Mouse (Mus musculus) thymus, postnatal 4 days (tissue): ENCODE measurements around the gene Inpp4b.
A peak's percentile ranks its signal among the peaks of the same experiment; 100 is the strongest.

Source experiments
- DNase-seq: peaks from one replicate; pipeline ENCODE4 v3.0.0; 2021

Gene Inpp4b

DNA sequence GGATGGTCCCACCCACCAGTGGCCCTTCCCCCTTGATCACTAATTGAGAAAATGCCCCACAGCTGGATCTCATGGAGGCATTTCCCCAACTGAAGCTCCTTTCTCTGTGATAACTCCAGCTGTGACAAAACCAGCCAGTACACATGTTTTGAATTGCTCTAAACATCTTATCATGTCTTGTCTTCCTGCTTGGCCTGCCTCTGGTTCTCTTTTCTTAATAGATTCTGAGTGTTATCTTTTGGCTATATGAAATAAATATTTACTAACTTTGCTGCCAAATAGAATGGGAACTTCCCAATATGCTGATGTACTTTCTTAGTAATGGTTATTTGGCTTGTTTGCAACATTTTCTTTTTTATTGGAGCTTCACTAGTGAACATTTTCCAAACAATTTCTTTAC lies 389.0 kb downstream of the Inpp4b start:
- no peak for DNase-seq

DNA sequence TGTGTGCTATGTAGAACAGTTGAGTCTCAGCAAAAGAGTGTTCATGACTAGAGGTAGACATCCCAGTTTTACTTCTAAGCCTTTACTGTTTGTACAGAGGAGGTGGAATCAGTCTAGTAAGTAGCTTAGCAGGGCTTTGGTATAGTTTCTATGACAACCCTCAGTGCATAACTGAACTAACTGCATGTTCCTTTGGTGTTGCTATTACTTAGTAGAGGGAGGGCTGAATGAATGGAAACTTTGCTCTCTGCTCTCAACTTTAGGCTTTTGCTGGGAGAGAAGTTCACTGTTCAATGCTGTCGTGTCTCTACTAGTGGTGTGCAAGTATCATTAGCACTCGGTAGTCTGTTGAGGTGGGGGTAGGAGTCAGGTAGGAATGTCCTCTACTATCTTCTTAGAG lies 393.3 kb downstream of the Inpp4b start:
- no peak for DNase-seq

DNA sequence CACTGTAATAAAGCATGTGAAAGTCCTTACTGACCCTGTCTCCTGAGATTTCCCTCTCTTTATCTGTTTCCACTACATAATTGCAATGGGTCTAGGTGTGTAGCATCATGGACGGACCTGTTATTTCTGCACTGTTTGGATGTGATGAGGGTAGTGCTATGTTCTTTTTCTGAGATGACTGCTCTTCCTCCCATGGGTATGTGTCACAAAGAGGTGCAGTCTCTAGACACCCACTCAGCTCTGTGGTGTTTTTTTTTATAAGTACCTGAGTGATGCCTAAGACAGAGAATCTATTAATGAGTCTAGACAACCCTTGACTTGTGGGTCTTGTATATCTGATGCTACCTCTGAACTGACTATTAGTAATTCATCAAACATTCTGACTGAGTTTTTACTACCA lies 393.7 kb downstream of the Inpp4b start:
- DNase-seq, result no peak

DNA sequence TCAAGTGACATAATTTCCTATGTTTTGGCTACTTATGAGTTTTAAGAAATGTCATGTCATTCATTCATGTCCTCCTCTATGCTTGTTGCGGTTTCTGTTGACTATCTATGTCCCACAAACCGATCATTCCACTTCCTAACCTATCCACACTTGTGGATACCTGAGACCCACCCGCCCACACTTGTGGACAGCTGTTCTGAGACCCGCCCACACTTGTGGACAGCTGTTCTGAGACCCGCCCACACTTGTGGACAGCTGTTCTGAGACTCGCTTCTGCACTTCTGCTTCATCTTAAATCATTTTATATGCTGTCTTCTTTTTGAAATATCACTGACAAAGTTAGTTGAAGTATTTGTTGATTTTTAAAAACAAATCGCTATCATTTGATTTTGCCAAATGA lies 400.2 kb downstream of the Inpp4b start:
- DNase-seq, result no peak

DNA sequence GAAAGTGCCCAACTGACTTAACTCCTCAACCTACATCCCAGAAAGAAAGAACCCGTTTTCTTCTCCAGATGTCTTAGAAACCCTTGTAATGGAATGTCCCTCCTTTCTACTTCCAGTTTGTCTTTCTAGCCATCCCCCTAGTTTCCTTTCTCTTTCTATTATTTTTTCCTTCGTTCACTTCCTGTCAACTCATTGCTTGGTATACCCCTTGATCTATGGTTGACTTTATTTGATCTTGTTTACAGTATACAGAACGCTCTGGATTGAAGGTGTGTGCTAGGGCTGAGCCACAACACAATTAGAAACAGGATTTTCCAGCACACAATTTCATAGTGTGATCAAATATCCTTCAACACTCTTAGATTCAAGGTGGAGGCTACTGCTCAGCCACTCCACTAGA lies 400.7 kb downstream of the Inpp4b start:
- DNase-seq, result no peak

DNA sequence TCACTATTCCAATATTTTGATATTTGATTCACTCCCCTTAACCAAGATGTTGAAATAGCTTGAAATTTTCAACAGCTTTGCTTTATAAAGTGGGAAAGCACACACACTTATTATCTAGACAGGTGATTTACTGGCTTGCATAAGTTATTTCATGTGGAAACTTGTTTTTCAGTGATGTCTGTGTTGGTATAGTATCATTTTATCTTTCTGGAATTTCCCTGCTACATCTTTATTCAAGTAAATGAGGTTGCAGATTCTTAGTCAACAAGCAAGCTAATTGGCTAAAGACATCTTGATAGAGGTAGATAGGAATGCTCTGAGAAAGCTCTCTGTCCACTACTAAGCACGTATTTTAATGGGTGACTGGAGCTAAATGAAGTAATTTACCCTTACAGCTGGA lies 403.1 kb downstream of the Inpp4b start:
- DNase-seq, result no peak

DNA sequence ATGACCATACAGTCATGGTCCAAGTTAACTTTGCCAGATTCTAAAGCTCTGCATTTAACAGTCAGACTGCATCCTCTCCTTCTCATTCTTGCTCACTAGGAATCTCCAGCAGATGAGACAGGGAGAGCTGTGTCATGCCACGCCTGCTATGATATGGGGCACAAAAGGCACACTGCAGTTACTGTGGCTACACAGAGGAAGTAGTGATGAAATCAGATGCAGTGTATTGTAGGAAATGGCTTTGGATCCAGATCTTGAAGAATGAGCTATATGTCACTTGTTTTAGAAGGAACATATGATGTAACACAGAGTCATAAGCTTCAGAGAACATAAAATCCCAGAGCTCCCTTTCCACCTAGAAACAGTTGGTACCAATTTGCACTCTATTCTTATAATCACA lies 408.8 kb downstream of the Inpp4b start:
- no peak for DNase-seq

DNA sequence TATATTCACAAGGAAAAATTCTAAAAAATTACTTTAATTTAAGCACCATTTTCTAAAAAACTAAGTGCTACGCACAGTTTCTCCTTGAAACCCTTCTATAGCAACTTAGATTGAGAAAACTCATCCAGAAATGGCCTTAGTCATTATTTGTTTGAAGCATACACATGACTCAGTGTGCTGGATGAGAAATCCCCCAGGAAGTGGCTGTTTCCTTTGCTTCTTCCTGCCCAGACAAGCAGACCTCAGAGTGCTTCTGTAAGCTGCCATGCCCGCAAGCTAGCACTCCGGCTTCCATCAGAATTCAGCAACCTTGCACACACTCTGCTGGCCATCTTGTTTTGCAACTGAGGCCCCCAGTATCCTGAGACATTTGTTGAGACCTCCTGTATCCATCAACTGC lies 414.3 kb downstream of the Inpp4b start:
- DNase-seq, result no peak

DNA sequence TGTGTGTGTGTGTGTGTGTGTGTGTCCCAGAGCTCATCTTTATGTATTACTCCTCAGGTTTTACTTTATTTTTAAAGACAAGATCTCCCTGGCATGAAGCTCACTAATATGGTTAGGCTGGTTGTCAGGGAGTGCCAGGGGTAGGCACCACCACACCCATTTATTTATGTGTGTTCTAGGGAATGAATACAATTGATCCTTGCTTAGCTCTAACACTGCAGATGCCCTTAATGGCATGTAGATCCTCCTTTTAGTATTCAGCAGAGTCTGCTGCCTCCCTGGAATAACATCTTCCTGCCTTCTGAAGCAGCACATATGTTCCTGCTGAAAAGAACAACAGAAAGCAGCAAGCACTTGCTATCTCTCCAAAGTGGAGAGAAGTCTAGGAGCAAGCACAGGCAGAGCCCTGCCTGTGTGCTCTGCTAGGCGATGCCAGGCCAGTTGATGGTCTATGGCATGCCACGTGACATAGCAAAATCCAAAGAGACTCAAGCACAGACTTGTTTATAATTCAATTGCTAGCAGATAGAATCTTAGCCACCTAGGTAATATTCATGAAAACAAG lies 415.3 kb downstream of the Inpp4b start:
- DNase-seq, result no peak

DNA sequence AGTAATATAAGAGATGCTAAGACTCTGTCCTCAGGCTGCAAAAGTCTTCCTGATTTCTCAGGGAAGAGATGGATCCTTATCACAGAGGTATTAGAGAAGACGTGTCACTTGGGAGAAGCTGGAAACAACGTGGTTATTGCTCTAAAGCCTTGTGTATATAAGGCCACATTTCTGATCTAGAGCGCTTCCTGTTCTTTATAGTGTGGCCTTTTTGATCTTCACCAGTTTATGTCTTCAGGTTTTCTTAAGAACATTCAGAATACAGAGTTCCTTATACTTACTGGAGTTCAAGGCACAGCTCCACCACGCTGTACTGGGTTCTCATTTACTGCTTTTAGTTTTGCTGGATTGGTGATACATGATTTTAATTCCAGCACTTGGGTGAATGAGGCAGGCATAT lies 419.1 kb downstream of the Inpp4b start:
- no peak for DNase-seq

DNA sequence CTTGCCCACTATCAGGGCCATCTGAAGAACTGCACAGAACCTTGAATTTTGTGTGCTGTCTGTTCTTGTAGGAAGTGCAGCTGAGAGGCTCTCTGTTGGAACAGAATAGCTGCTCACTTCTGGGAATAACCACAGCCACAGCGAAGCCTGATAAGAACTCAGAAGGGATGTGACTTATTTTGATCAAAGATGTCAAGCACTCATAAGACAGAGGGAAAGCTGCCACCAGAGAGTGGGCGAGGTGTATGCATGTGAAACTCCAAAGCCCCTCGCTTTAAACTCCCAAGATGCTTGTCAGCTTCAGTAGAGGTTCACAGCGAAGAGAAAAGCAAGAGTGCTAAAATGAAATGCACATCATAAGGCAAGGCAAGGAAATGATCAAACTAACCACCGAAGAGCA lies 423.7 kb downstream of the Inpp4b start:
- peak; percentile 54 for DNase-seq

DNA sequence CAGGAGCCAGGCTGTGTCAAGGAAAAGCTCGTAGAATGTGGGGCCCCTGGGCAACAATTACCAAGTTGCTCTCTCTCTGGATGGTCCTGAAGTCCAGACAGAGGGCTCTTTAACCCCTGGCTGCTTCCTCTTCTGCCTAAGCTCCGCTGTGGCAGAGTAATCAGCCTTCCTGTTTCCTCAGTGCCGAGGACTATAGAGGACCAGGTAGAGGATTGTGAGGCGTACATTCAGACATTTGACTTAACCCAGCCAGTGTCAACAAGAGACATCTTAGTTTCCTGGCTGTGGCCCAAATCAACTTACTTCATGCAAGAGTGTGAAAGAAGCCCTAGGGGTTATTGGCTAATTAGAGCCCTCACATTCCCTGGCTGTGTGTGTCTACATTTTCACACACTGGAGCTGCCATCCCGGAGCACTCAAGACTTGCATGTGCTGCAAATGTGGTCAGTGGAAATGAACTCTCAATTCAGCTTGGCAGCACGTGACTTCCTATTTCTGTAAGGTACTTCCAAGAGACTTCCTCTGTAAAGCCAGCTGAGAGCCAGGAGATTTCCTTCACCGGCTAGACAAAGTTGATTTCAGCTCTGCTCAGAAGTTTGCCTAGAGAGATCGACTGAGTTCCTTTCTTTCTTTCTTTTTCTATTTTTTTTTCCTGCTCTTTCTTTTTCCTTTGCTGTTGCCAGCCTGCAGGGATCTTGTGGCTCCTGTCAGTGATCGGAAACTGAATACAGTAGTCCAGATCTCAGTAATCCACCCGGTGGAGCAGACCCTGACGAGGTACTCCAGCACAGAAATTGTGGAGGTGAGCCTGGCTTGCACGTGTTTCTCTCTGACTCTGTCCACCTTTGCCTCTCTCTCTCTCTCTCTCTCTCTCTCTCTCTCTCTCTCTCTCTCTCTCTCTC lies 425.3 kb downstream of the Inpp4b start:
- DNase-seq, result peak; percentile 65

DNA sequence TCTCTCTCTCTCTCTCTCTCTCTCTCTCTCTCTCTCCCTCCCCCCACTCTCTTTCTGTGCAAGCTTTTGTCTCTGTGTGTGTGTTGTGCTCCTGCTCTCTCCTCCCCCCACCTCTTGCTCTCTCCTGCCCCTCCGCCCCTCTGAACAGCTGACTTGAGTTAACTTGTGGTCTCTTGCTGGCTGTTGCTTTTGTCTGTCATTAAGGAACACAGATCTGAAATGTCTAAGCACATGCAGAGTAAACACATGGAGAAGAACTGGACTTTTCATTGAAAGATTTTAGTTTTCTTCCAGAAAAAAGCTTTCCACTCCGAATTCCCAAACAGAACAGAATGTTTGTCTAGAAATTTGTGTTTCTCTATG lies 425.9 kb downstream of the Inpp4b start:
- DNase-seq, result peak; percentile 70

DNA sequence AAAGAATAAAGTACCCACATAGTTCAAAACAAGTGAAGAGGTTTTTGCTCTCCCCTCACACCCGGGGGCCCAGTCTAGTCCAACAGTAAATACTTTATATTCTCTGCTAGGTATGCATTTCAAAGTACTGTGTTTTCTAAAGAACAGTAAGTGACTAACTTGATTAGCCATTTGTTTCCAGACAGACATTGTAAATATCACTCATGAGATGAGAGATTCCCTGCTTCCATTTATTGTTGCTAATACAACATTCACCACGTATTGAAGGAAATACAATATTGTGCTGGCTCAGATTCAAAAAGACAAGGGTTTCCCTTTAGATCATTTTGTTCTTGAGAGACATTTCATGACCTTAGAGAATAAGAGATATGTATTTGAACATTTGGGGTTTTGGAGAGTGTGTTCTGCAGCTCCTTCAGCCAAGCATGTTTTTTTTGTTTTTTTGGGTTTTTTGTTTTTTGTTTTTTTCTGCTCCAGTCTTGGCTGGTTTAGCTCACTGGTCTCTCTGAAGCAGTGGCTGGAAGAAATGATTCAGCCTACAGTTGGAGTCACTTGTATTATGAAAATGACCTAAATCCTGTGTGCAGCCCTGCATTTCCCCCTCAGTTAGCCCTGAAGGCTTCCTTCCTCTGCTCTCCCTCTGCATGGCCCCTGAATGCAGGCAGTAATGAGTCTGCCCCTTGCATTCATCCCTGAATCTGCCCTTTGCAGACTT lies 426.5 kb downstream of the Inpp4b start:
- DNase-seq, result no peak

DNA sequence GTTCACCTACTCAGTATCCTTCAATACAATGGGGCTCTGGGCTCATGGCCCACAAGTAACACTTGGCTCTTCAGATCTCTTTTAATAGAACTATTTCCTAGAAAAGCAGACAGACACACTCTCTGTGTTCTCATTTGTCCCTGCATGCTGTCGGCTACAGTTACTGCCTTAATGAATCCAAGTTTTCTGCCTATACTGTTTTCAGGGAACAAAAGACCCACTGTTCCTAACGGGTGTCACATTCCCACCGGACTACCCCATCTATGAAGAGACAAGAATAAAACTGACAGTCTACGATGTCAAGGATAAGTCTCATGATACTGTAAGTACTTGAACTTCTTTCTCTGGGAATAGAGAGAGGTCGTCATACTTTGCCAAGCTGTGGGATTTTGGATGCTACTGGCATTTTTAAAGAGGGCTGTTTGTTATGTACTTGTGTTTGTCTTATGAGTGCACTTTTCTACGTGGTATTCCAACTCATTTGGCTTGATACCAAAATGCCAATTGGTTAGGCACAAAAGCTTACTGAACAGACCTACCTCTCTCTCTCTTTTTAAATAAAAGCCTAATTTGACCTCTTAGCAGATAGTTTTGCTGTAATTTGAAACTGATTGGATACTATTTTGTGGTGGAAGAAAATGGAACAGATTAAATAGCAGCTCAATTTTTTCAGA lies 428.4 kb downstream of the Inpp4b start:
- DNase-seq, result no peak

DNA sequence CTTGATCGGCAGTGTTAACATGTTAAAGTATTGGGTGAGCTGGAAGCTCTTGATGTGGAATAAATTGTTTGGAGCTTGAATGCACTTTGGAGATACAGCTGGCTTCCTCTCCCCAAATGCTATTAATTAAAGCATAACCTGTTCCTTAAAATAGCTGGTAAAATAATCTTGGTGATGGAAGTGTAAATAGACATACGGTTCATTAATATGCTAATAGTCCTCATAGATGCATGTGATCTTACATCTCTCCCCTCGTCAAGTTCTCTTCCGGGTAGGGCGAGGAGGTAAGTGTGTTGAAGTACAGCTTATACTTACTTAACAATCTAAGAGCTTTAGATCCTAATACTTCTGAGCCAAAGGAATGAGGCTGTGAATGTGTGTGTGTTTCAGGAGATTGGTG lies 430.5 kb downstream of the Inpp4b start:
- DNase-seq, result no peak

DNA sequence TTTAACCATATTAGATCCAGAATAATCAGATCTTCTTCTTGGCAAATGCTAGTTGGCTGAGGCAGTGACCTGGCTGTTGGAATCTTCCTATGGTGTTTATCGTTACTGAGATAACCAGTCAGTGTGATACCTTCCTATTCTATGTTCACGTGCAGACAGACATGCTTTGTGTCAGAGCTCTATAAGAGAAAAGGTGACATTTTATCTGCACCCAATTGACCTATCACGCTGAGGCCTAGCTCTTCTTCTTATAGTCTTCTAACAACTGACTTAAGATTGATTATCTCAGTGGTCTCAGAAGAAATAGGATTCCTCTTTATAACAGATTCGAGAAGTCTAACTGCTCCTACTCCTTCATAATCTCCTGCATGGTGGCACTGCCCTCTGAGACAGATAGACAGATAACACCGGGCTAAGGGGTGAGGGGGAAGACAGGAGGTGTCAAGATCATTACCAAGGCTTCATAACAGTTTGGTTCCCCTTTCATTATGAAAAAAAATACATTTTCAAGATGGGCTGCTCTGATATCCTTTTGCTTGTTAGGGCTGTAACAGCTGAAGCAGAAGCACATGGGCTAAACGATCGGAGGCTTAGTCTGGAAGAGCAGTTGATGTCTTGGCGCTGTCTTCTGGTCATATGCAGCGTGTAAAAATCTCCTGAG lies 431.1 kb downstream of the Inpp4b start:
- no peak for DNase-seq

DNA sequence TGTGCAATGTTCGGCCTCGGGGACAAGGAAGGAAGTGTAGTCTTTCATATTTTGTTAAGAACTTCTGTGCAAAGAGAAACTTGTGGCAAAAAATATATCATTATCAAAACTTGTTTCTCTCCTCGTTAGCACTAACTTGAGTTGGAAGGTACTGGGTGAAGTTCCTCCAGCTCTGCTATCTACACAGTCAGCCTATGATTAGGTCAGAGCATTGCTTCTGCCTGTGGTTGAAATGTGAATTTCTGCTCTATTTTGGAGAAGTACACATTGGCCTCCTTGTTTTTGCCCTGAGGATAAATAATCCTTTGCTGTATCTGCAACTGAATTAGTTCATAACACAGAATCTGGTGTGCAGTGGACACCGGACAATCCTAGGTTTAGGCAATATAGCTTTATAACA lies 431.7 kb downstream of the Inpp4b start:
- no peak for DNase-seq

DNA sequence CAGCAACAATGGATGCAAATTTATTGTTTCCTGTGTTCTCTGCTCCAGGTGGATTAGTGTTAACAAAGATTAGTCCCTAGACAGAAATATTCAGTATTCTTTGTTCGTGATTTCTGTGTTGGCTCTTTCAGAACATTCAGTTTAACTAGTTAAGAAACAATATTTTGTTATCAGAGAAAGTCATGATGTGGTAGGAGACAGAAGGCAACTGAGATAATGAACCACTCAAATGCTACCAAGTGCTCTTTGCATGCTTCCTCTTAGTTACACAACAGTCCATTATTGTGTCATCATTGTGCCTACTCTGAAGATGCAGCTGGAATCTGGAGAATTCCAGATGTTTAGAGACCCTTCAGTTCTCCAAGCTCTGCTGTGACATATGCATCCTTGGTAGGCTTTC lies 432.1 kb downstream of the Inpp4b start:
- no peak for DNase-seq

DNA sequence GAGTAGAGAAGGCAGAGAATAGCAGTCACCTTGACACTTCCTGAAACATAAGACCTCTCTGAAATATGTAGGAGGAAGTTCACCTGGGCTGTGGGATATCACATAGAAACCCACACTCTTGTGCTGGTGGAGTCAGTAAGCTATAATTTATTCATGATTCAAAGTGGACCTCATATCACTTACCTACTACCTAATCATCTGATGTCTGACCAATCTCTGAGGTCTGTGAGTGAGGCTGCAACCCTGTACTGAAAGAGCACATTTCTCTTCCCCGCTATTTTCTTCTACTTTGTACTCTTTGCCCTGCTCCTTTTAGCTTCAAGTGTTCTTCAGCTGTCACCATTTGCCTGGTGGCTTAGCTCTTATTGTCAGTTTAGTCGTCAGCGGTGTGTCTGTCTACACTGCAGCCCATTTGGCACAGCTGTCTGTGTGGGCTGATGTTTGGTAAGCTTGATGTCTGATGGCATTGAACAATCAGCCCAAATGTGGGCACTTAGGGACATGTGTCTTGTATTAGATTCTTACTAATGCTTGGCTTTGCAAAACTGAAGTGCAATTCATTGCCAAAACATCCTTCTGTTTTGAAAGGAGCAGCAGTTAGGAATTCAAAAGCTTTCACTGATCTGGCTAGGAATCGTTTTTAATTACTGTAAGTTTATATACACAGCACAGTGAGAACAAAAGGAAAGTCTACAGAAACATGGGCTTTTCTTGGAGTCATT lies 434.3 kb downstream of the Inpp4b start:
- no peak for DNase-seq

DNA sequence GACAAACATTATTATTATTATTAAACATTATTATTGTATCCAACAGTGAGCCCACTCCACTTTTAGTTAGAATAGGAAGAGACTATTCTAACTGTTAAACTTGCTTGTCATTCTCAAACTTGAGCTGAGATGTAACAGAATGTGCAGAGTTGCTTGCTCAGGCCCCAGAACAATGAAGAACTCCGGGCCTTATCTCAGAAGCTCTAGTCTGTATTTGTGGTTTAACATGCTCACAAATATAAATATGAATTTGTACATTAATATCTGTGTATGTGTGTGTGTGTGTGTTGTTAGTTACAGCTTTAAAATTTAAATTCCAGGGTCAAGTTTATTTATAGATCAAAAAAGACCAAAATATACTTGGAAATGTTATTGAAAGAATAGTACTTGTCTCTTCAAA lies 435.3 kb downstream of the Inpp4b start:
- no peak for DNase-seq

DNA sequence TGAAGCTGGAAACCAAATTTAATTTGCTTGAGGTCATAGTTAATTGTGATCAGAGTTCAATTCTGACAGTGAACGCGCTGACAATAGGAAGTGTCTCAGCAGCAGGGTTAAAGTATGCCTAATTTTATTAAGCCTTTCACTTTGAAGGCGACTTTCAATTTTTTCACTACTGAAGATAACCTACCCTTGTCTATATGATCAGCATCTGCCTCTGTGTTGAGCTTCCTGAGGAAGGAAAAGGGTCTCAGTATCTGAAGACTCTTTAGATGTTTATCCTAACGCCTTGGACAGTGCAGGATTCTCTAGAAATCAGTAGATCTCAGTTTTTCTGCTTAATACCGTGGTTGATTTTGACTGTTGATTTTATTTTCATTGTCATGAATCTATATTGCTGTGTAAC lies 437.1 kb downstream of the Inpp4b start:
- no peak for DNase-seq
